Mouse (Mus musculus) lung, adult 18-20 months (tissue): Measurements from ENCODE around the gene Nanos3.

Source experiments
- DNase-seq, 2 experiments: peaks; one replicate each; pipeline ENCODE4 v3.0.0; 2022; ENCODE audit warnings: mixed read lengths in 2 of 2

Nanos3 gene

DNA sequence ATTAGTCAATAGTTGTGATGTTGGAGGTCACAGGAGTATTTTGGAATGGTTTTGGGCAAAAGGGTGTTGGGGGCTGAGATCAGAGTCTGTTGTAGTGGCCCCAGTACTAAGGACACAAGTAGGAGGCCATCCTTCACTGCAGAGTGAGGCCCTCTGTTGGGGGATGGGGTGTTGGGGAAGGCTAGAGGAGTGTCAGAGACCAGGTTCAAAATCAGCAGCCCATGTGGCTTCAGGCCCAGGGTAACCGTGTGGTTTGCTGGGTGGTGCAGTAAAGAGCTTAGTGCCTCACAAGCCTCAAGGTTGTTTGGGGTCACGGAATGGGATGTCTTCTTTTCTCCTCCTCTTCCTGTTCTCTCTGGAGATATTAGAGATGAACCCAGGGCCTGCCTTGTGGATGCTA is 58.3 kb downstream of the Nanos3 start:
- no peak for DNase-seq

DNA sequence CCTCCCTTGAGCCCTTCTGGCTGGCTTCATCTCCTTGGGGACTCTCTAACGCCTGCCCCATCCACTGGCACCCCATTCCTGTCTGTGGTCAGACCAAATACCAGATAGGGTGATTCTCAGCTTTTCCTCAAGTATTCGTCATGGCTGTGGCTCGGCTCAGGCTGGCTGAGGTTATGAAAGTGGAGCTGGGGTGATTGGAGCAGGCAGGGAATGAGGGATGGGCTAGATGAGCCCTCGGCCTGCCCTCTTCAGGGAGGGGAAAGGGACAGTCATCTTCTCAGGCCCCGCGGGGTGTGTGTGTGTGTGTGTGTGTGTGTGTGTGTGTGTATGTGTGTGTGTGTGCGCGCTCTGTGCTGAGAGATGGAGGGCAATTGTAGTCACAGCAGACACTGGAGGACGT is 59.4 kb downstream of the Nanos3 start, which contains the start of gene Podnl1:
TSS of gene Podnl1 (plus strand) at position 334 of the 400 bp plus-strand sequence.
- DNase-seq: no peak
